Mouse (Mus musculus) midbrain, embryonic 14.5 days (tissue): Measurements from ENCODE around the gene Tbc1d8b. TPM values are rescaled to one million over a fixed set of nuclear protein-coding genes. Genes with fewer than 3 reads are reported as not detected.

Source experiments
- ATAC-seq: fragments of 200-750 bp; cut with Nextera tagmentation; 2 replicates; pipeline ENCODE4 v1.8.0; 2017; ENCODE audit warnings: moderate number of reproducible peaks, moderate library complexity; ENCODE audit not compliant: low FRiP score, low TSS enrichment
- DNase-seq: peaks from one replicate; pipeline ENCODE4 v3.0.0-alpha.2; 2015
- H3K27ac ChIP-seq: fragments of 300-500 bp; sonication (generic); replicated peaks from 2 replicates; pipeline ENCODE4 v1.5.1; 2014; ENCODE audit warnings: mild to moderate bottlenecking, low read depth, low read length, moderate library complexity
- H3K27me3 ChIP-seq: fragments of 300-500 bp; sonication (generic); 2 replicates; pipeline ENCODE4 v1.6.1; 2014; ENCODE audit warnings: low read length, control low read depth, mixed read lengths; ENCODE audit not compliant: control insufficient read depth, insufficient read depth
- H3K36me3 ChIP-seq: fragments of 300-500 bp; sonication (generic); 2 replicates; pipeline ENCODE4 v1.6.1; 2014; ENCODE audit warnings: low read length, control low read depth; ENCODE audit not compliant: control insufficient read depth, insufficient read depth
- H3K4me1 ChIP-seq: fragments of 300-500 bp; sonication (generic); 2 replicates; pipeline ENCODE4 v1.6.1; 2014; ENCODE audit warnings: mild to moderate bottlenecking, antibody characterized with exemption, low read length, control low read depth; ENCODE audit not compliant: control insufficient read depth, insufficient read depth
- H3K4me2 ChIP-seq: fragments of 300-500 bp; sonication (generic); 2 replicates; pipeline ENCODE4 v1.6.1; 2014; ENCODE audit warnings: mild to moderate bottlenecking, low read length, moderate library complexity
- H3K4me3 ChIP-seq: fragments of 300-500 bp; sonication (generic); replicated peaks from 2 replicates; pipeline ENCODE4 v1.5.1; 2014; ENCODE audit warnings: low read depth, low read length
- H3K9ac ChIP-seq: fragments of 300-500 bp; sonication (generic); replicated peaks from 2 replicates; pipeline ENCODE4 v1.6.1; 2014; ENCODE audit warnings: mild to moderate bottlenecking, low read length, moderate library complexity
- H3K9me3 ChIP-seq: fragments of 300-500 bp; sonication (generic); 2 replicates; pipeline ENCODE4 v1.6.1; 2016; ENCODE audit warnings: low read length, control low read depth, mixed read lengths; ENCODE audit not compliant: control insufficient read depth
- WGBS: fragments of 180-500 bp; shearing (Covaris S2); extraction: QIAGEN DNeasy Blood & Tissue Kit; methylation state at CpG from one replicate; pipeline ENCODE4 v1.1.7; 2014; 5-methylcytosine and 5-hydroxymethylcytosine counted together
- polyA plus RNA-seq: library from polyadenylated mRNA; unstranded; fragments of >200 nt; fragmentation: Nextera tagmentation; extraction: Ambion mirVana; gene quantifications from 2 replicates; pipeline ENCODE4 v1.2.1, GENCODE M21; 2014

Tbc1d8b gene
- polyA plus RNA-seq: 0.21 and 0.50 TPM in 2 replicates

DNA sequence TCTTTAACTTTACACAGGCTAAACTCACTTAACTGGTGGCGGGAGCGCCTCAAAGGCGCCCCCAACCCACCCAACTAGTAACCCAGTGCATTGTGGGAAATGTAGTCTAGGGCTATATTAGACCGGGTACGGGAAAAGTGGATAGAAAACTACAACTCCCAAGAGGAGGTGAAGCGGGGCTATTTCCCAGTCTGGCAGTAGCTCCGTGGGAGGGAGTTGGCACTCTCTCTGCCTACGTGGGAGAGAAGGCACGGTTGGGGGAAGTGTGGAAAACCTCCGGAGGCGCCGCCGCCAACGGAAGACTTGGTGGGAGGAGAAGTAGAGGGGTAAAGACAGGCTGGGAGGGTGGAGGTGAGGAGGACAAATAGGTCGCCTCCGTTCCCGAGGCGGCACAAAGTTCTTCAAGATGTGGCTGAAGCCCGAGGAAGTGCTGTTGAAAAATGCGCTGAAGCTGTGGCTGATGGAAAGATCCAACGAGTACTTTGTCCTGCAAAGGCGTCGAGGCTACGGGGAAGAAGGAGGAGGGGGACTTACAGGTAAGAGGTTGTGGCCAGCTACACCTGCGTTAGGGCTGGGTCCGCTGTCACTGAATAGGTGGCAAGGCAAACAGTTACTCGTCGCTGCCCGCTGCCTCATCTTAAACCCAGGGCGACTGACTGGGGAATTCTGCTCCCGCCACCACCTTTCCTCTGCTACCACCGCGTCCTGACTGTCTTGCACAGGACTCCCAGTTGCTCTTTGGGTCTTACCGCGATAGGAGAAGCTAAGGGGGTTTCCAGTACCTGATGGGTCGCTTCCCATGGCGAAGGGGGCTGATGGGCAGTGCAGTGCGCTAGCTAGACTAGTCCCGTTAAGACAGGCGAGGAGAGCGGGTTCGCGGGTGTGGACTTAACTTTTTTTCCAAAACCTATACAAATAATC is at the start of gene Tbc1d8b:
Gene Tbc1d8b (plus strand): TSS at position 222 of the 921 bp plus-strand sequence.
- 13% methylated on average over 43 of the region's 43 CpGs for WGBS

DNA sequence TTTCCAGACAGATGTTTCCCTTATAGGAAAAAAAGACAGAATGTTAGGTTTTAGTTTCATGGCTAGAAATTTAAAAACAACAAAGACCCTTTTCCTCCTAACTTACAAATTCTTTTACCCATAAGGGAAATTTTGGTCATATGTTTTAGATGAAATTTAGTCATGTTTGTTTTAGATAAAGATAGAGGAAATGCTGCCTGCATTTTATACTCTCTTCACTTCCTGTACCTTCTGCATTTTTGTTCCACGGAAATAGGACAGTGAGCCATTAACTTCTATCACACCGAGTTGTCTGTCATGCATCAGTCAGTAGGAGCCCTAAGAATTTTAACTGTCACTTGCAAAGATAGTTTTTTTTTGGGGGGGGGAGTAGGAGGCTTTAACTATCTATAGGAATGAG is 45.1 kb upstream of the Tbc1d8b start:
- no peak overlapping the region for H3K27ac ChIP-seq
- ATAC-seq: no peak
- DNase-seq: no peak

More for the DNA sequence above, at the start of gene Tbc1d8b:
- H3K9me3 ChIP-seq: no peaks in the 10 kb centered on the region
- 0 out of 2 replicates have a peak, but pooled peaks cover 3% of the 10 kb centered on the region for H3K27me3 ChIP-seq
- peak within 1 kb of the TSS; percentile 68 for H3K4me2 ChIP-seq
- no peaks in the 10 kb centered on the region for H3K36me3 ChIP-seq
- no peaks in the 10 kb centered on the region for H3K4me1 ChIP-seq
- H3K27ac ChIP-seq: no peak within 1 kb of the TSS
- ATAC-seq: peak; percentile 99
- H3K4me3 ChIP-seq: peak within 1 kb of the TSS; percentile 44
- DNase-seq: peak; percentile 91
- H3K9ac ChIP-seq: peak within 1 kb of the TSS; percentile 31; the same call in 1 of the 2 replicates

DNA sequence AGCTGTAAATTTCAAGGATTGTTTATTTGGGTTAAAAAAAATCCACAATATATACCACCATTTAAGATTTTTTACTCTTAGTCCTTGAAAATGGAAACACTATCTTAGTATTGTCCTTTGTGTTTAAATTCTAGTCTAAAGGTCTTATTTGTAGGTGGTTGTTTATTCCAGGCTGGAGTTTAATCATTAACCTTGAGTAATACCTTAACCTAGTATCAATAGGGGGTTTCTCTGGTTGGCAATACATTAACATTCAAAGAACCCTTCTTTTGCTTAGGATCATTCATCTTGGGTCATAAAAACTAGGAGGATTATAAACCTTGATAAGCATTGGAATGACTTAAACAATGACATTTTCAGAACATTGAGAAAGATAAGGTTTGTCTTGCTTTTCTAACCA is 44.4 kb upstream of the Tbc1d8b start:
- Histone ChIP-seq H3K9me3 (no peaks in the 10 kb centered on the region), H3K4me2 (no peak overlapping the region), H3K36me3 (no peaks in the 10 kb centered on the region), H3K9ac (no peak overlapping the region), H3K27ac (no peak overlapping the region), H3K4me1 (no peaks in the 10 kb centered on the region), H3K4me3 (no peak overlapping the region), H3K27me3 (no peaks in the 10 kb centered on the region)
- ATAC-seq: no peak
- no peak for DNase-seq

More for the DNA sequence above, 45.1 kb upstream of the Tbc1d8b start:
- Histone ChIP-seq H3K4me1 (no peaks in the 10 kb centered on the region), H3K36me3 (no peaks in the 10 kb centered on the region), H3K9ac (no peak overlapping the region), H3K27me3 (no peaks in the 10 kb centered on the region), H3K9me3 (no peaks in the 10 kb centered on the region), H3K4me2 (no peak overlapping the region), H3K4me3 (no peak overlapping the region)
- 87% methylated on average over 2 of the region's 2 CpGs for WGBS

DNA sequence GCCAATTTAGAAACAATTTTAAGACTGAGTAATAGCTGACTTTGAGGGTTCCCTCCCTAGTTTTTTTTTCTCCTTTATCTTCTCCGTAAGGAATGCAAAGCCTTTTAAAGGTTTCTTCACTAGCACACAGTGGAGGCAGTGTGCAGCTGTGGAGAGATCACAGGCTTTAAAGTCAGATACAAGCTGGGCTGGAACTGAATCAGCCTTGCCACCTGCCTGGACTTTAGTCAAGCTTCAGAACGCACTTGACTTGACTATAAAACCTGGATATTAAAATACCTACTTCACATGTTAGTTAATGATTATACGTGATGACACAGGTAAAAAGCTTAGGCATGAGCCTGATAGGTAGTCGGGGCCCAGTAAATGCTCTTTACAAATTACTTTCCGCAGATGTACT is 32.6 kb upstream of the Tbc1d8b start:
- H3K9me3 ChIP-seq: no peaks in the 10 kb centered on the region
- no peaks in the 10 kb centered on the region for H3K27me3 ChIP-seq
- H3K4me3 ChIP-seq: no peak overlapping the region
- H3K9ac ChIP-seq: no peak overlapping the region
- ATAC-seq (no peak), DNase-seq (no peak)
- no peak overlapping the region for H3K4me2 ChIP-seq
- H3K4me1 ChIP-seq: no peaks in the 10 kb centered on the region
- 74% methylated on average over 5 of the region's 5 CpGs for WGBS
- no peak overlapping the region for H3K27ac ChIP-seq
- no peaks in the 10 kb centered on the region for H3K36me3 ChIP-seq

DNA sequence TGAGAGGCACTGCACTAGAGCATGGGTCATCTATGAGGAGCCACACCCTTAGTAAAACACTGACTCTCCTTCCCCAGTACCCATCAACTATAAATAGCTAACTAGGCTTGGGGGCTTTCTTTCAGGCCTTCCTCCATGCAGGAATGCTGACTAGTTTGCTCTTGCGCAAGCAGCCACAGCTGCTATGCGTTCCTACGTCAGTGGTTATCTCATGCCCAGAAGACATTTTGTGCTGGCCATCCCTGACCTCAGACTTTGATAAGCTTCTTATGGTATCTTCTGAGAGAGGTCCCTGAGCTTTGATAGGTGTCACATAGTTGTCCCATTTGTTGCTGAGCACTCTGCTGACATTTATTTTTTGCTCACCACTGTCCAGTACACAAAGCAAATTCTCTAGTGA is 31.5 kb upstream of the Tbc1d8b start:
- H3K4me3 ChIP-seq: no peak overlapping the region
- DNase-seq (no peak), ATAC-seq (no peak)
- H3K4me1 ChIP-seq: no peaks in the 10 kb centered on the region
- H3K27me3 ChIP-seq: no peaks in the 10 kb centered on the region
- H3K9me3 ChIP-seq: no peaks in the 10 kb centered on the region
- no peak overlapping the region for H3K4me2 ChIP-seq
- H3K27ac ChIP-seq: no peak overlapping the region
- no peaks in the 10 kb centered on the region for H3K36me3 ChIP-seq
- H3K9ac ChIP-seq: no peak overlapping the region
- WGBS: 94% methylated on average over 3 of the region's 3 CpGs

DNA sequence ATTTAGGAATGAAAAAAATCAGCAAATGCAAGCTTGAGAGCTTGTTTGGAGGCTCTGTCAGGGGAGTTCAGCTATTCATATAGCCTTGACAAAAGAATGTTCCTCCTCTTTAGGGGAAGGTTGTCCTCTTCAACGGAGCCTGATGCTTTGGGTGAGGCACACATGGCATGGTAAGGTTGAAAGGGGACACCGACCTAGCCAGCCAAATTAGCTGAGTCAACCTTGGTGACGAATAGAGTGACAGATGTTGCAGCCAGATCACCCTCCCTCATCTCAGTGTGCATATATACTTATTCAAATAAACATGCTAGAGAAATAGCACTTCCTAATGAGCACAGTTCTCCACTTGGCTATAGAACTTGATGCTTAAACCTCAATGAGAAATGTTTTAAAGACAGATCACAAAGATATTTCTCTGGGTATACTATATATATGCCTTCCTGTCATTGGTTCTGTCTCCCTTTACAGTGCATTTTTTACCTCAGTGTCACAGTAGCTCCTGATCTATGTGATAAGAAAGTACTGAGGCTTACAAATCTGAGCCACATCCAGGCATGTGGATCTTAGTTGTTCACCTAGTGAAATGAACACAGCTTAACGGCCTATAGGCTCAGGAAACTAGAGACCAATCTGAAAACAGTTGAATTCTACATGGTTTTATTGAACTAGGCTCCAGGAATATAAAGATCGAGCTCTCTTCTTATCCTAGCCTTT is 30.3 kb upstream of the Tbc1d8b start:
- Histone ChIP-seq H3K27me3 (no peaks in the 10 kb centered on the region), H3K4me2 (no peak overlapping the region), H3K27ac (no peak overlapping the region), H3K9me3 (no peaks in the 10 kb centered on the region), H3K4me3 (no peak overlapping the region), H3K9ac (no peak overlapping the region), H3K4me1 (no peaks in the 10 kb centered on the region), H3K36me3 (no peaks in the 10 kb centered on the region)
- no peak for ATAC-seq
- DNase-seq: no peak
- WGBS: 80% methylated on average over 5 of the region's 5 CpGs

DNA sequence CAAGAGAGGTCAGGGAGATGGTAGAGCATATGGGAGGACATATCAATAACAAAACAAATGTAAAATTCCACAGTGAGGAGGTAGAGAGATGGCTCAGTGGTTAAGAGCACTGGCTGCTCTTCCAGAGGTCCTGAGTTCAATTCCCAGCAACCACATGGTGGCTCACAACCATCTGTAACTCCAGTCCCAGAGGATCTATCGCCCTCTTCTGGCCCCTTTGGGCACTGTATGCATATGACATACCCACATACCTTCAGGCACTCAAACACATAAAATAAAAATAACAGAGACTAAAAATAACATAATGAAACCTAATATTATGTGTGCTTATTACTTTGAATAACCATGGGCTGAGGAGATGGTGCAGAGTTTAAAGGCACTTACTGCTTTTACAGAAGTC is 22.7 kb upstream of the Tbc1d8b start:
- ATAC-seq (no peak), DNase-seq (no peak)
- Histone ChIP-seq H3K27ac (no peak overlapping the region), H3K4me3 (no peak overlapping the region), H3K27me3 (no peaks in the 10 kb centered on the region), H3K9ac (no peak overlapping the region), H3K4me2 (no peak overlapping the region), H3K36me3 (no peaks in the 10 kb centered on the region), H3K4me1 (no peaks in the 10 kb centered on the region), H3K9me3 (no peaks in the 10 kb centered on the region)
- WGBS: 61% methylated on average over 1 of the region's 1 CpGs

DNA sequence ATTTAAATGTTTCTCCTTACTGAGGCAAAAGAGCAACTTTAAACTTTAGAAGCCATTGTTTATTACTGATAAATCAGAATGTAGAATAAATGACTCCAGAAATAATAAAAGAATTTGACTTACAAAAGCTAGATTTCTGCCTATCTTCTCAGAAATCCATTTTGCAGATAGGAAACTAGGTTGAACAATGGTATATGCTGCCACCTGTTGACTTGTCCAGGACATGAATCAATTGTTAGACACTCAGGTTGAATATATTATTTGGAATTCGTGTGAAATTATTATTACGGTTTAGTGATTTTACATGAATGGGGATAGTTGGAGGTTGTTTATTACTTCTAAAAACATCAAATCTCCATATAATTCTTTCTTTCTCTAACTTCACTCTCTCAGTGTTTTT is 19.0 kb upstream of the Tbc1d8b start:
- no peak for ATAC-seq
- peak; percentile 48 for DNase-seq
- Histone ChIP-seq H3K4me2 (no peak overlapping the region), H3K9me3 (no peaks in the 10 kb centered on the region), H3K36me3 (no peaks in the 10 kb centered on the region), H3K27me3 (no peaks in the 10 kb centered on the region), H3K4me1 (no peaks in the 10 kb centered on the region), H3K27ac (no peak overlapping the region), H3K4me3 (no peak overlapping the region), H3K9ac (no peak overlapping the region)
- 70% methylated on average over 2 of the region's 2 CpGs for WGBS
